Mouse (Mus musculus) myocyte (in vitro differentiated cells): ENCODE results near the gene Pwwp2b.

ENCODE experiments used
- CEBPB ChIP-seq: IDR thresholded peaks from 2 replicates; pipeline ENCODE4 v1.6.1; 2011; ENCODE audit warnings: mild to moderate bottlenecking, moderate library complexity; ENCODE audit not compliant: poor library complexity, insufficient read depth, severe bottlenecking
- E2F4 ChIP-seq: IDR thresholded peaks from one replicate; pipeline ENCODE4 v1.6.1; 2011; ENCODE audit warnings: mild to moderate bottlenecking, control low read depth, moderate library complexity; ENCODE audit not compliant: insufficient read depth
- MAX ChIP-seq: IDR thresholded peaks from one replicate; pipeline ENCODE4 v1.6.1; 2011; ENCODE audit warnings: low read depth, mild to moderate bottlenecking, control low read depth
- MYOD1 ChIP-seq, 3 experiments: IDR thresholded peaks; one replicate each; pipeline ENCODE4 v1.6.1; 2011; ENCODE audit warnings: control low read depth in 2 of 3, low read depth in 2 of 3, mild to moderate bottlenecking in 2 of 3, moderate library complexity in 1 of 3; ENCODE audit not compliant: insufficient read length in 2 of 3, control insufficient read depth in 1 of 3
- MYOG ChIP-seq, 3 experiments: IDR thresholded peaks; one replicate each; pipeline ENCODE4 v1.6.1; 2011; ENCODE audit warnings: control low read depth in 2 of 3, low read depth in 2 of 3, mild to moderate bottlenecking in 2 of 3; ENCODE audit not compliant: insufficient read length in 2 of 3, control insufficient read depth in 1 of 3, insufficient read depth in 1 of 3
- POLR2A ChIP-seq: IDR thresholded peaks from one replicate; pipeline ENCODE4 v1.6.1; 2011; ENCODE audit warnings: low read depth, mild to moderate bottlenecking, control low read depth, moderate library complexity; ENCODE audit not compliant: insufficient read length
- POLR2AphosphoS2 ChIP-seq: IDR thresholded peaks from one replicate; pipeline ENCODE4 v1.6.1; 2011; ENCODE audit warnings: low read depth, control low read depth; ENCODE audit not compliant: insufficient read length
- SRF ChIP-seq: IDR thresholded peaks from one replicate; pipeline ENCODE4 v1.6.1; 2011; ENCODE audit warnings: low read depth; ENCODE audit not compliant: control insufficient read depth, insufficient read length
- TCF12 ChIP-seq: IDR thresholded peaks from one replicate; pipeline ENCODE4 v1.6.1; 2011; ENCODE audit warnings: mild to moderate bottlenecking, control low read depth; ENCODE audit not compliant: poor library complexity, insufficient read depth, severe bottlenecking
- TCF3 ChIP-seq: IDR thresholded peaks from one replicate; pipeline ENCODE4 v1.6.1; 2011; ENCODE audit warnings: low read depth, control low read depth; ENCODE audit not compliant: insufficient read length
- USF1 ChIP-seq: IDR thresholded peaks from one replicate; pipeline ENCODE4 v1.6.1; 2011; ENCODE audit warnings: low read depth, mild to moderate bottlenecking, control low read depth, moderate library complexity

- TF ChIP-seq POLR2A (no peak), MAX (no peak), E2F4 (no peak), MYOD1 (IDR thresholded peaks at IDR 0.05; ENCODE audit: control insufficient read depth in 1 of 3, insufficient read length in 2 of 3, low read depth in 2 of 3) (no peak), MYOG (IDR thresholded peaks at IDR 0.05; ENCODE audit: control insufficient read depth in 1 of 3, insufficient read depth in 1 of 3, insufficient read length in 2 of 3, low read depth in 2 of 3) (no peak), POLR2AphosphoS2 (no peak), CEBPB (no peak), TCF3 (no peak), TCF12 (no peak), USF1 (no peak), SRF (no peak)
These were observed 31.2 kb upstream of the Pwwp2b start for GRCm38 (mm10) chr7:139217046-139217445.
